Mouse (Mus musculus) thymus, postnatal 0 days (tissue): ENCODE measurements around the gene Ide. TPM values are rescaled to one million over a fixed set of nuclear protein-coding genes. Genes with fewer than 3 reads are reported as not detected.
A peak's percentile ranks its signal among the peaks of the same experiment; 100 is the strongest.

ENCODE experiments used
- DNase-seq: peaks from one replicate; pipeline ENCODE4 v3.0.0-alpha.2; 2015; ENCODE audit warnings: low spot score
- polyA plus RNA-seq: library from polyadenylated mRNA; unstranded; fragments of >200 nt; fragmentation: Nextera tagmentation; extraction: Ambion mirVana; gene quantifications from 2 replicates; pipeline ENCODE4 v1.2.1, GENCODE M21; 2015

The Ide gene
- polyA plus RNA-seq, result 38.5 and 50.4 TPM in 2 replicates

DNA sequence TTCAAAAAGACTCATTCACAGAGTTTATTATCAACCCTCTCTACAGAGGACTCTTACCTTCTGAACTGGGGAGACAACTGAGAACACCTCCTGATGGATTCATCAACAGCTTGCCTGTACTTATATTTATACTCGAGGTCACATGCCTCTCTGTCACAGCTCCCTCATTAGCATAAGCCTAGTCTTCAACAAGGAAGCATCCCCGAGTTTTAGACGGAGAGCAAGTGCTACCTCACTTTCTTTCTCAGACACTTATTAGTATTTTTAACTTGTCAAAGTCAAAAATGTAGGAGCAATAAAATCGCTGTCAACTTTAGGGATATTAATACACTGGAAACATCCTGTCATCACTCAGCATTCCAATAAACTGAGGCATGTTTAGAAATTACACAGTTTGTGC lies at the start of gene Ide:
Gene Ide, minus strand, starts transcription at position 101 of the 400 bp plus-strand sequence.
- no peak for DNase-seq

DNA sequence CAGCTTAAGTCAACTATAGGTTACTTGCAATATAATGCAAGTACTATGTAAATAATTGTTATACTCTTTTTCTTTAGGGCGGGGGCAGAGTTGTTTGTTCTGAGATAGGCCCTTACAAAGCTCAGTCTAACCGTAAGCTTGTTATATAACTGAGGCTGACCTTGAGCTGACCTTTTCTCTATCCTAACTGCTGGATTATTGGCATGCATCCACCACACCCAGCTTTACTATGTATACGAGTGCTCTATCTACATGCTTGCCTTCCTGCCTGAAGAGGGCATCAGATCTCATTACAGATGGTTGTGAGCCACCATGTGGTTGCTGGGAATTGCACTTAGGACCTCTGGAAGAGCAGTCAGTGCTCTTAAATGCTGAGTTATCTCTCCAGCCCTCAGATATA lies 48.5 kb upstream of the Ide start:
- no peak for DNase-seq

DNA sequence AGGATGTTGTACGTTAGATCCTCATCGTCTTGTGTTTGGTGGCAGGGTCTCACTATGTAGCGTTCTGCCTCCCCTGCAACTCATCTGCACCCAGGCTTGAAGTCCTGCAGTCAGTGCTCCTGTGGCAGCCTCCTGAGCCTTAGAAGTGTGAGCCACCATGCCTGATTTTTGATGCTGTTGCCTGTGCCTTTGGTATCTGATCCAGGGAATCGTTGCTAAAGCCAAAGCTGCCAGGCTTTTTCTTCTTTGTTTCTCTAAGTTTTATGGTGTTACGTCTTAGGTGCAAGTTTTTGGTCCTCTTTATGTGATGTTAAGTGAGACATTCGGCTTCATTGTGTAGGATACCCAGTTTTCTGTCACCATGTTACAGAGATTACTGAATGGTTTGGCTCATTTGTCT lies 41.2 kb upstream of the Ide start:
- DNase-seq, result no peak

DNA sequence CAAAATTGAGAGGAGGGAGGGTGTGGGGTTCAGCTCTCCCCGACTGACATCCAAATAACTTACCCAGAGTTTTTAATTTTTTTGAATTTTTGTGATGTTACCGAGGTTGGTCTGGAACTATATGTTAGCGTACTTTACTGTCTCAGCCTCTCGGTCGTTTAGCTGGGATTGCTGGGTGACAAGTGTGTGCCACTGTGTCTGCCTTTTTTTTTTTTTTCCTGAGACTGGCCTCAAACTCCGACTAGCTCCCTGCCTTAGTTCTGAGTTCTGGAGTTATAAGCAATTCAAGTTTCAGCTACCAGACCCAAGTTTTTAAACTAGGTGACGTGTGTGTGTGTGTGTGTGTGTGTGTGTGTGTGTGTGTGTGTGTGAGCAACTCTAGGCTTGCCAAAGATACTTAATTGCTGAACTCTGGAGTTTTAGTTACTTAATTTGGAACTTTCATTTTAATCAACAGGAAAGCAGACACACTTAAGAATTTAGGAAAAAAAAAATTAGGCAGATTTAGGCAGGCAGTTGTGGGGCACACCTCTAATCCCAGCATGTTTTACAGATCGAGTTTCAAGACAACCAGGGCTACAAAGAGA lies 39.8 kb upstream of the Ide start:
- no peak for DNase-seq

DNA sequence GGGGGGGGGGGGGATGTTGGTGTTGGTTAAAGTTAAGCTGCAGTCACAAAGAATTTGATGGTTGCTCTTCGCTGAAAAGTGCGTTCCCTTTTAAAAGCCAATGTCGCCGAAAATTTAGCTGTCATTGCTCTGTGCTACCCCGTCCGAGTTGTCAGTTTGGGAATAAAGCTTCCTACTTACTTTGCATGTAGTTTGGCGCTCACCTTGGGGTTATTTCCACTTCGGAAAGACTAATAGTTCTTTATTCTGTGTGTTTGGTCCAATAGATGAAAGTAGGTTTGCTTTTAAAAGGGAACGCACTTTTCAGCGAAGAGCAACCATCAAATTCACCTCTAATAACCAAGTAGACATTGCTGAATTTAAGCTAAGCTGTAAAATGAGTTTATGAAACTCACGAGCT lies 39.2 kb upstream of the Ide start:
- no peak for DNase-seq

DNA sequence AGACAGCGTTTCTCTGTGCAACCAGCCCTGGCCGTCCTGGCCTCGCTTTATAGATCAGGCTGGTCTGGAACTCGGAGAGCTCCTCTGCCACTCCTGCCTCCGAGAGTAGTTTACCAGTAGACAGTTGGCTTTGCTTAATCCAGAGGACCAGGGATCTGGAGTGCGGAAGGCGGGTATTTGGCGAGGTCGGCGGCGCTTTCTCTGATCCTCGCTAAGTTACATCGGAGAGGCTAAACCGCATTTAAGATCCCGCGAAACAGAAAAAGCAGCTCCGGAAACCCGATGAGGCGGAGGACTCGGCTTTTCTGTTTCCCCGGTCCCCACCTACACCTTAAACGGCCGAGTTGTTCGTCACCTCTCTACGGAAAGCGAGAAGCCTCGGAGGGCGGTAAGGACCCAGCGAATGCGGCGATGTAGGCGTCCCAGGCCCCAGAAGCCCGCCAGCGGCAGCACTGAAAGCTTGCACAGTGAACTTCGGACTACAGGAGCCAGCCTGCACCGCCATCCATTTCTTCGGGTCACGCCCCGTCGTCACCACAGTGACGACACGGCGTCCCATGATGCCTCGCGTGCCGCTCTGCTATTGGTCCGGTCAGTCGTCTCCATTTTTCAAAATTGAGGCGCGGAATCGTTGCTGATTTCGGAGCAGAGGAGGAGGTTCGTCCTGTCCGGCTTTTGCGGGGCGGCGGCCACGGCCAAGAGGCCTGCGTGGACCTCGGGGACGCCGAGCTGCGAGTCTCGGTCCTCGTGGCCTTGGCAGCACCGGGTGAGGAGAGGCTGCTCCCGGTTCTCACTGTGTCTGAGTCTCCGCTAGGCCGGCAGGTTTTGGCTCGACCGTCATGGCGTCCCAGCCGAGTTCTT lies 38.3 kb upstream of the Ide start, which contains the start of gene Kif11:
Gene Kif11, plus strand, starts transcription at position 649 of the 861 bp plus-strand sequence.
- DNase-seq, result peak; percentile 97

DNA sequence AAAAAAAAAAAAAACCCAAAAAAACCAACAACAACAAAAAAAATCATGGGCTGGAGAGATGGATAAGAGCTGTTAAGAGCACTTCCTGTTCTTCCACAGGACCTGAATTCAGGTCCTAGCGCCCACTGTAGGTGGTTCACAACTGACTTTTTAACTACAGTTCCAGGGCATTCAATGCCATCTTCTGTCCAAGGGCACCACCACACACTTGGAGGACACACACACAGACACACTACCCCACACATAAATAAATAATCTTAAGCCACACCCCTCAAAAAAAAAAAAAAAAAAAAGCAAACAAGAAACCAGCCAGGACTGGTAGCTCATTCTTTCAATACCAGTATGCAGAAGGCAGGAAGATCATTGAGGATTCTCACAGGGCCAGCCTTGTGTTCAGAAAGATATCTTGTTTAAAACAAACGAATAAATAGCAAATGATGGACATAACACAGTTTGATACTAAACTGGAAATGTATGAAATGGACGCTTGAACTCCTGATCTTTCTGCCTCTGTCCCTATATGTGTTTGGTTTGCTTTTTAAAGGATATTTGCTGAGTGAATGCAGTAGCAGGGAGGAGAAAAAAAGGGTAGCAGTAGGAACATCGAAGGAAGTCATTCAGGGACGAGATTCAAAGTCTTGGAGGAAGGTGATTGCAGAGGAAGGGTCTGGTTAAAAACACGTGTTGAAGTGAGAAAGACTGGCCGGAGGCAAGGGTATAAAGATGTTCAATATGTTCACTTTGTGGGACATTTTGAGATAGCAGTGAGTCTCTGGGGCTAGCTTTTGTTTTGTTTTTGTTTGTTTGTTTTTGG lies 37.5 kb upstream of the Ide start:
- DNase-seq, result no peak

DNA sequence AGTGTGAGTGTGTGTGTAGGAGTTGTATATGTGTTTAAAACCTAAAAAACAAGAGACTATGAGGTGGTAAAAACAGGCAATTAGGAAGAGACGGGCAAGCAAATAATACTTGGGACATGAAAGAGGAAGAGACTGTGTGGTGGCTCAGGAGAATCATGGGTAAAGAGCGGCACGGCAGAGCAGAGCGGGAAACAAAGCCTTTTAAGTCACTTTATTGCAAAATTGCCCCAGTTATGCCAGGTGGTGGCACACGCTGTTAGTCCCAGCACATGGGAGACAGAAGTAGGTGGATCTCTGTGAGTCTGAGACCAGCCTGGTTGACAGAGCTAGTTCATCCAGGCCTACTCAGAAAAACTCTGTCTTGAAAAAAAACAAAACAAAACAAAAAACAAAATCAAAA lies 32.7 kb upstream of the Ide start:
- DNase-seq, result peak; percentile 81

DNA sequence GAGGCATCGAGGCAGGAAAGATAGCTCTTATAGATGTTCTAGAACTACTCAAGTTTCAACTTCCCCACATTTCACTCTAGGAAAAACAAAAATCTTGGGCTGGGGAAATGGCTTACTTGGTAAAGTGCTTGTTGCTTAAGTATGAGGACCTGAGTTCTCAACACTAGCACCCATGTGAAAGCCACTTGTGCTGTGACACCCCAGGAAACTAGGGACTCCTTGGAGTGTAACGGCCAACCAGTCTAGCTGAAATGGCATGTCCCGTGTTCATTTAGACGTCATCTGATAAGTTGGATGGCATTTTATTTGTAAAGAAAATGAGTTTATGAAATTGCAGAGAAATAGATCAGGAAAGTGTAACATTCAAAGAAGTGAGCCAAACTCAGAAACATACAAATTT lies 32.3 kb upstream of the Ide start:
- DNase-seq, result peak; percentile 33

DNA sequence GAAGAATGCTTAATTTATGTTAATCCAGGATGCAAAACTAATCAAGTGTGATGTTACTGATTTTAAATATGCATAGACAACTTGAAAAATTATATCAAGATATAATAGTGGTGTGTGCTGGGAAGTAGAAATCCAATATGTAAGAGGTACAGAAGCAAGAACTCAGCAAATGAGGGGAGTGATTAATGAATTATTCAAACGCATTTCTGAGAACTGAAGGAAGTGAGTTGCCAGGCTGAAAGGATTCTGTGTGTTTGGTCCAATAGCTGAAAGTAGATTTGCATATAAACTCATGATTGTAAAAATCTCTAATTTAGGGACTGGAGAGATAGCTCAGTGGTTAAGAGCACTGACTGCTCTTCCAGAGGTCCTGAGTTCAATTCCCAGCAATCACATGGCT lies 31.3 kb upstream of the Ide start:
- DNase-seq, result no peak

DNA sequence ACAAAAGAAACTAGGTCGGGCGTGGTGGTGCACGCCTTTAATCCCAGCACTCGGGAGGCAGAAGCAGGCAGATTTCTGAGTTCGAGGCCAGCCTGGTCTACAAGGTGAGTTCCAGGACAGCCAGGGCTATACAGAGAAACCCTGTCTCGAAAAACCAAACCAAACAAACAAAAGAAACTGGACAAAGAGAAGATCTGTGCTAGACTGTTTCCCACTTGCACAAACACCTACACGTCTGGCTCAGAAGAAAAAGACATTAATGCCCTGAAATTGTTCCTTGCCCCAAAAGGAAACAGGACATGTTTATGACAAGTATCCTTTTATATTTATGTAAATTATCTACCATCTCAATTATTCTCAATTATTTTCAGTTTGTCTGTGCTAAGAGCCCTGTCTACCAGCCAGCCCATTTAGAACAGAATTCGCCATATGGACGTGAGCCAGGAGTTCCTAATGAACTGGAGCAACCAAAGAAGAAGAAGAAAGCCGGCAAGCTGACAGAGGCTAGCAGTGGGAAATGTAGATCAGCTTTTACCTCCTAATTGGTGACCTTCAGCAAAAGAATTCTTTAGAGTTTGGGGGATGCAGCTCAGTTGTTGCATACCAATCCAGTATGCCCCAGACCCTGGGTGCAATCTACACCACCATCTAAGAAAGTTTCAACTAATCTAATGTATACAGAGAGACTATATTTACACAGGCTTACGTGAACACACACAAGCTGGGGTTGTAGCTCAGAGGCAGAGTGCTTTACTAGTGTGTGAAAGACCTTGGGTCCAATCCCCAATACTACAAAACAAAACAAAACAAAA lies 25.7 kb upstream of the Ide start:
- DNase-seq, result no peak

DNA sequence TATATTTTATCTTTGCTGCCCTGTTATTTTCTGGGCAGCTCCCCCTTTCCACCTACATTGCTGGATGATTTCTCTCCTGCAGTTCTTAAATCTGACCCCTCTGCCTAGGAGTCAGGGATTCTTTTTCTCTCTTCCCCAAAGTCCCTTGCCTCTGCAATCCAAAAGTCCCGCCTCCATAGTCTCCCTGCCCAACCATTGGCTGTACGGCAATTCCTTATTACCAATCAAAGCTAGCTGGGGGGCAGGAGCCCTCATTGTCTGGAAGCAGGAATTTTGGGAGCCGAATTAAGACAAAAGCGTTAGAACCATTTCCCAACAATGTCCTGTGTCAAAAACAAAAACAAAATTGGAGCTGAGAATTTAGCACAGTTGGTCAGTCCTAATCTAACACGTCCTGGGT lies 24.9 kb upstream of the Ide start:
- no peak for DNase-seq

DNA sequence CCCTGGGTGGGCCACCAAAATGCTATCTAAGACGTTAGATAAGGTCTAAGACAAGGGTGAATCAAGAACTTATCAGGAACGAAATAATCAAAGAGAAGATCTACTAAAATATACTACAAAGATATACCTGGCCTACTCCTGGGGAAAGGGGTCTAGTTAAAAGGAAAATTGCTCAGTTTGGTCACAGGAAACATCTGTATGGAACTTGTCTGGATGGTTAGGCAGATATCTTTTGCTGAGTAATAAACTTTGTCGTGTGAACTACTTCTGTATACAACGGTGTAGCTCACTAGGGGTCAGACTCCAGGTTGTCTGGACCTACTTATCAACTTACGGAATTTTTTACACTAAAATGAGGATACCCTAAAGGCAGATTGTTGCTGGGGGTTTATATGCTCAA lies 22.4 kb upstream of the Ide start:
- DNase-seq, result no peak

DNA sequence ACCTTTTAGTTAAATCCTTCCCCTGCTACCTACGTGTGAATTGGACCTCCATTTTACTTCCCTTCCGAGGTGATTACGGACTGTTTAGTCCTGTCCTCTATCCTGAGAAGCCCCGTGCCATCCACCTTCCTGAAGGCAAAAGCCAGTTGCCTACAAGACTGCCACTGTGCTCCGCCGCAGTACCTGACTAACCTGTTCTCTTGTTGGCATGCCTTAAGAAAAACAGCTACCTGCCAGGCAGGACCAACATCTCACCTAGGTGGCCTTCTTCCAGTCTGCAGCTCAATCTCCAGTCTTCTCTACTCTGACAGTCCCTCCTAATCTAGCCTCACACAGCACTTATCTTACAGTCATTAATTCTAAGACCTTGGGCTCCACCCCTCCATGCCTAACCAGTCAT lies 15.7 kb upstream of the Ide start:
- DNase-seq, result no peak

DNA sequence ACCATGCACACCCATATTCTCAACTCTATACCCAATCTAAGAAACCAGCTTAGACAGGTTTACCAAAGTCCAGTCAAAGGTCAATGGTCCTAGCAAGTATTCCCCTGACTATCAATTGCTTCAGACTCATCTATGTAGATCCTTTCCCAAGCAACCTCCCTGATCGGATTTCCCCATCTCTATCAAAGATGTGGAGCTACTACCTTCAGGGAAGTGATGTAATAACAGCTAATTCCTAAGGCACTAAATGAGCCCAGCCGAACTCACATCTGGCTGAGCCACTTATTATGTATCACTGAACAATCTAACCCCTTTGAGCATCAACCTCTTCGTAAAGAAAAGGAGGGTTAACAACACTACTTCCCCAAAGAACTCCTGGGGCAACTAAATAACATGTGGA lies 15.1 kb upstream of the Ide start:
- DNase-seq, result no peak

DNA sequence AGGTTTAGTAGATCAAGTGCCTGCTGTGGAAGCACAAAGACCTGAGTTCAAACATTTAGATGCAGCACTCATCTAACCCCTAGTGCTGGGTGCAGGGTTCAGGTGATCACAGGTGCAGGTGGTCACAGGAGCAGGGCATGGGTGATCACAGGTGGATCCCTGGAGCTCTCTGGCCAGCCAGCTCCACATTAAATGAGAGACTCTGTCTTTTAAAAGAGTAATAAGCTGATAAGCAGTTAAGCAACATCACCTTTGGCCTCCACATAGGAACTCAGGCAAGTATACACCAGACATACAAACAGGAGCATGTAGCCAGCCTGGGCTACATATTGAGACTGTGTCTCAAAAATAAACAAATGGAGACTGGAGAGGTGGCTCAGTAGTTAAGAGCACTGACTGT lies 11.3 kb upstream of the Ide start:
- DNase-seq, result no peak

DNA sequence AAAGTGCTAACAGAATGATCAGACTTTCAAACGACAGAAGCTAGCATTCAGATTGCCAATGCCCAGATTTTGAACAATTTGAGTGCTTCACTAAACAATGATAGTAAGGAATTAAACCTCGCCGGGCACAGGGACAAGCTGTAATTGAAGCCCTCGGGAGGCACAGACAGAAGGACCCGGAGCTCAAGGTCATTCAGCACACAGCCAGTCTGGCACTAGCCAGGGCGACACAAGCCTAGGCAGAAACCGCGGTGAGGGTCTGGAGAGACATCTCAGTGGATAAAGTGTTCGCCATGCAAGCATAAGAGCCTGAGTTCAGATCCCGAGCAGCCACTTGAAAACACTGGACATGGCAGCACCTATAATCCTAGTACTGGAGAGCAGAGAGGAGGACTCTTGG lies 10.7 kb upstream of the Ide start:
- DNase-seq, result no peak

DNA sequence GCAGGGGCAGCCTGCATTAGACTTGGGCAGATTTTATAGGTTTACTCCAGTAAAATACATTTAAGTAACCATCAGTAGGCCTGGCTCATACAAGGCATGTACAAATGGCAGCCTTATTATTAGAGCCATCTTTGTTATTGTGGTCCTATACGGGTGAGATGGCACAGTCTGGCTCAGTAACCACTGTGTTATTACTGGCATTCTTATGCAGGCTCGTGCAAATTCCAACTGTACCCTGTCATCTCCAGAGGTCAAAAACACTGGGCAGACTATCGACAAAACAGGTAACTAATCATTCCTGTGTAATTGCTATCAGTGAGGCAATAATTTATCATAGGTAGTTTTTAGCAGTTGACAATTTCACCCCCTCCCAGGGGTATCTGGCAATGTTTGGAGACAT lies 8.6 kb upstream of the Ide start:
- DNase-seq, result no peak

DNA sequence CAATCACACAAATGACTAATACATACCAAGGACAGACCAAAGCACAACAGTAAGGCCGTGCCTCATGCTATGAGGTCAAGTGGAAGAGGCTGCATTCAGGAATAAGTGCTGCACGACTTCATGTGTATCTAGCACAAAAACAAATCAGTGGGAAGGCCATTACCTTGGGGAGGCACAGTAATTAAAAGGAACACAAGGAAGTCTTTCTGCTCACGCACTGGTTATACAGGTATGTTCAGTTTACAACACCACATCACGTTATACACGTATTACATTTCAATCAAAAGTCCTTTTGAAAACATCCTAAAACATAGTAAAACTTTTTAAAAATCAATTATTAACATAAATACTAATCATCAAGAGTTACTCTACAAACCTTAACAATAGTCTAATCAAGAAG lies 6.2 kb upstream of the Ide start:
- DNase-seq, result no peak

DNA sequence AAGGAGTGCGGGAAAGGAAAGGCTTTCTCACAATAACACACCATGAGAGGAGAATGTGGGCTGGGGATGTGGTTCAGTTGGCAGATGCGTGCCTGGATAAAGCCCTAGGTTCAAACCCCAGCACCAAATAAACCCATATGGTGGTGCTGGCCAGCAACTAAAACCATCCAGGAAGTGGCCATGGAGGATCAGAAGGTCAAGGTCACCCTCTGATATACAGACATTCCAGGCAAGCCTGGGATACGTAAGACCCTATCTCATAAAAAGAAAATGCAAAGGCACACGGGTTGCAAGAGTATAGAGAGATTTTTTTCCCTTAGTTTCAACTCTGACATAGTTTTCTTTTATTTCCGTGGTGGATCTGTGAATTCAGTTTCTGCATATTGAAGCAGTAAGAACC lies 3.3 kb upstream of the Ide start:
- no peak for DNase-seq

DNA sequence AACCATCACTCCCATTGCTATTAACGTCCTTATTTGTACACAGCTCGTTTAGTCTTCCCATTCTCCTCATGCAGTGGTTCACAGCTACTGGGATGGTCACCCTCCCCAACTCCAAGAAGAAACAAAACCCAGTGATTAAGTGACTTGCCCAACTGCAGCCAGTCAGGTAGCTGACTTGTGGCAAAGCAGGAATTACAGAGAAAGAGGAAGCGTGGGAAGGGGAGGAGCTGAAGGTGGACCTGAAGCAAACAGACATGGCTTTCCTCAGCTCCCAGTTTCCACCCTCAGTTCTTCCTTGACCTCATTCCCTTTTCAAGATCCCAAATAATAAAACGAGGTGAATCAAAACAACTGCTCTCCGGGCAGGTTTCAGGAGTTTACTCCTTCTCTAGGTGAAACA lies 2.8 kb upstream of the Ide start:
- no peak for DNase-seq
